Mouse (Mus musculus): ENCODE data around the gene Man1a.

The Man1a gene

DNA sequence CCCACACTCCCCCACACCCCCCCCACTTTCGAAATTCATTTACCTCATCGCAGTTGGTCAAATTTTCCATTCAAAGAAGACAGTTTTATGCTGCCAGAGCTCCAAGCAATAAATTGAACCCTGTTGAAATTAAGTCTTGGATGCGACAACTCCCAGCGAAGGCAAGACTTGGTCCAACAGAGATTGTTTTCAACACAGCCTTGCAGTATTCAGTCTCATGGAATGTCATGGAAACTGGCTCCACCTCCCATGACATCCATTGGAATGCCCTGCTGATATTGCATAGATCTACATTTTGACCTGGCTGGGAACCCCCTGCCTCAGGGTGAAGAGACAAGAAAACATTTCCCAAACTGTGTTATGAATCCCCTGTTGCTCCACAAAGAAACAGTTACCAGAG, at the start of gene Man1a:
Man1a (minus strand) TSS at position 190 of the 400 bp plus-strand sequence.
- no peak for DNase-seq (ENCODE audit: low spot score in 2 of 2)

DNA sequence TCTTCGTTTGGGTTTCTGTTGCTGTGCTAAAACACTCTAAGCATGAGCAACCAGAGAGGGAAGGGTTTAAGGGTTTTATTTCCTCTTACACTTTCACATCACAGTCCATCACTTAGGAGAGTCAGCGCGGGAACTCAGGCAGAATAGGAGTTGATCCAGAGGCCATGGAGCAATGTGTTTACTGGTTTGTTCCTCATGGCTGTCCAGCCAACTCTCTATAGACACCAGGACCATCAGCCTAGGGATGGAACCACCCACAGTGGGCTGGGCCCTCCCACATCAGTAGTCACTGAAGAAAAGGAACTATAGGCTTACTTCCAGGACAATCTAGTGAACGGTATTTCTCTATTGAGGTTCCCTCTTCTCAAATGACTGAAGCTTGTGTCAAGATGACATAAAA, 45.4 kb upstream of the Man1a start:
- DNase-seq (ENCODE audit: low spot score in 2 of 2) = no peak

DNA sequence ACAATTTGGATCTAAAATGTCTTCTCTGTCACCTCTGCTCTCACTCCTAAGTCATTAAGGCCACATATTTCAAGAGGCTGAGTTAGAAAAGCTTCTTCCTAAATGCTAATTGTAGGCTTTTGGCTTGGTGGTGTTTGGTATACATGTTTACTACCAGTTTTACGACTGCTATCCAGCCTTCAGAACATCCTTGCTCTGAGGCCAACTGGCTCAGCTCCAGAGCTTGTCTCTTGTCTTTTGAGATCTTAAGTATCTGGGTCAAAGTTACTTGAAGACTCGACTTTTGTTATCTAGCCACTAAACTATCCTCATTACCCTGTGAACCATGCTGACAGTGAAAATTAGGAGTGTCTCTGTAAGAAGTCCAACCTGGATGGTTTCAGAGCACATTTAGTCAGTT, 44.0 kb upstream of the Man1a start:
- no peak for DNase-seq (ENCODE audit: low spot score in 2 of 2)

DNA sequence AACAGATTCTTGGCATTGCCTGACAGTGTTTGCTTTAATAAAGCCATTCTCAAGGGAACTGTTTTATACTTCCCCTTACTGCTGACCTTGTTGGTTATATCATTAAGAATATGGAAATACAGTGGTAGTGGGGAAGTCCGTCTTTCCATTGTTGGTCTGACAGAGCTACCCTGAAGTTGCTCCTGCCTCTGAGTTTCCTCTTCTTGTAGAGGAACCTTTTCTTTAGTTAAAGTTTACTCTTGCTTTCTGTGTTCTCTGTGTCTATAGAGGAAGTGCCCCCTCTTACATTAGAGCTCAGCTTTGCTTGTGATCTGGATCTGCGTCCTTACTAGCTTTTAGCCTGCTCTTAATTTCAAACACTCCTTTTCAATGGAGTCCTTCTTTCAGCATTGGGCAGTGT, 42.9 kb upstream of the Man1a start:
- no peak for DNase-seq (ENCODE audit: low spot score in 2 of 2)

DNA sequence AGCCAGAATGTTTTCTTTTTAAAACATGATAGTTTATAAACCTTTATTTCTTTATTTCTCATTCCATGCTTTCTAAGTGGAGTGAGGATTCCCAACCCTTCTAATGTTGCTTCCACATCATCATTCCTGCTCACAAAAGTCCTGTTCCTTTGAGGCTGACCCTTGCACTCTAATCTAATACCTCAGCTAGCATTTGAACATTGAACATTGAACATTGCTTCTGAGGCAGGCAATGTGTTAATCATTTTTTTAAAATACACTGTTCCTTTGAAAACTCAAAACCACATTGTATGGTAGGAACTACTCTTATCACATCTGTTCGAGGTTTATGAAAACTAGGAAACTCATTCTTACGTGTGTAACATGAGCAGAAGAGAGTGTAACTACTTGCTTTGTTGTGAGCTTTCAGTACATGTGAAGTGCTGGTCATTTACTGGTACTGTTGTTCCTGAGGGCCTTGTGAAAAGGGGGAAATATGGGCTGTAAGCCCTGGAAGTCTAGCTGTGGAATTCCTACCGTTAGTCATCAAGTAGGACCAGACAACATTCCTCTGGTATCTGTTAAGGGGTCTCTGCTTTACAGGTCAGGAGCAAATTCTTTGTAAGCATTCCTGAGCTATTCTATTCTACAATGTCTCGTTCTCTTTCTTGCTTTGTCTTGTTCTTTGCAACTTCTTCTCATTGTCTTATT, 42.0 kb upstream of the Man1a start:
- no peak for DNase-seq (ENCODE audit: low spot score in 2 of 2)

DNA sequence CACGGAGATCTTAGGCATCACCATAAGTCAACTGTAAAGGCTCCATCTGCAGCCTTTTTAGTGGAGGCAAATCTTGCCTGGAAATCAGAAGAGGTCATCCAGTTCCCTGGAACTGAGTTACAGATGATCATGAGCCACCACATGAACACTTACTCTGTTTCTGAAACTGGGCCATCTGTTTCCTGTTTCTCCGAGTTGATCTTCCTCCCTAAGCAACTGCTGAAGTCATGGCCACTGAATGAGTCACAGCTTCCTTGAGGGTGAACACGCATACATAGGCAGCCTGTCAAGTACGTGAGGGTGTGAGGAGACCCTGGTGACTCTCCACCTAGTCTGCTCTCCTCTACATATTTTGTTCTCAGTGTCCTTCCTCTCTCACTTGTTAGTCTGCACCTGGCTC, 41.4 kb upstream of the Man1a start:
- peak; percentile 35 to 47 for DNase-seq (ENCODE audit: low spot score in 2 of 2)

DNA sequence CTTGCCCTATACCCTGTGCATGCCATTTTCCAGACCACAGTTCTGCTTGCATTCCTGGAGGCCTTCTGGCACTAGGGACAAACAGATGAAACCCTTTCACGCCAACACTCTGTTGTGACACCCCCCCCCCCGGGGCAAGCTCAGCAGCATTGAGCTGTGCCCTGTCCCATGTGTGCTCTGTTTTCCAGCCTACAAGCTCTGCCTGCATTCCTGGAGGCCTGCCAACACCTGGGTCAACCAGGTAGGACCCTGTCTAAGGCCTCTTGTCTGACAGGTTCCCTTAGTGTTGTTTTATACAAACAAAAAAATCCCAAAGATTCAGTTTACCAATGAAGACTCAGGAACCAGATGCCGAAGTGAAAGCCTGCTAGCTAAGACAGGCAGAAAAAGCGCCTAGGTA, 27.3 kb upstream of the Man1a start:
- DNase-seq (ENCODE audit: low spot score in 2 of 2) = no peak

DNA sequence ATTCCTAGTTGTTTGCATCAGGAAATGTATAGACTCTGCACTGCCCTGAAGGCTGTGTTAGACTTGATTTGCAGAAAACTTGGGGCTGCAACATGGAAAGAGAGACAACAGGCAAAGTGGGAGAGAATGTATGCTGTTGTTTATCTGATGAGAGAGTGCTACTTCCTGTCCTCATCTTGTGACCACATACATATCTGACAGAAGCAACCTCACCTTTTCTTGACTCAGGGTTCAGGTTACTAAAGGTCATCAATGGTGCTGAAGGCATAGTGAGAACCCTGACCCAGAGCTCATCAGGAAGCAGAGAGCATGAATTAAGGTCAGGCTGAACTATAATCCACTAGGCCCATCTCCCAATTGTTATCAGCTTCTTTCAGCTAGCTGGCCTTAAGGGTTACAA, 15.7 kb upstream of the Man1a start:
- no peak for DNase-seq (ENCODE audit: low spot score in 2 of 2)

DNA sequence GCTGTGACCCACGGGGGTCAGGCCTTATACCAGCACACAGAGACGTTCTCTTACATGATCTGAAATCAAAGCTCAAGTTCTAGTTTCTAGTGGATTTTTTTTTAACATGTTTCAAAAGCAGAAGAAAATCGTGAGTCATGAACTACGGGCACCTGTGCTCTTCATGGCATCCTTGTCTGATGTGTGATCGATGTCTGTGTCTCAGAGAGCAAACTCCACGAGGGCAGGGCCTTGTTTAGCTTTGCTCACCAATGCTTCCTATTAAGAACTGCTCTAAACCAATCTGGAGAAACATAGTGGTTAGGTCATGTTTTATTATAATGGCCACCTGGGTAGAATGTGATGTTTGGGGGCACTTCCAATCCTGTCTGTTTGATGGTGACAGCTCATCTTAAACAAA, 13.5 kb upstream of the Man1a start:
- DNase-seq (ENCODE audit: low spot score in 2 of 2) = no peak

DNA sequence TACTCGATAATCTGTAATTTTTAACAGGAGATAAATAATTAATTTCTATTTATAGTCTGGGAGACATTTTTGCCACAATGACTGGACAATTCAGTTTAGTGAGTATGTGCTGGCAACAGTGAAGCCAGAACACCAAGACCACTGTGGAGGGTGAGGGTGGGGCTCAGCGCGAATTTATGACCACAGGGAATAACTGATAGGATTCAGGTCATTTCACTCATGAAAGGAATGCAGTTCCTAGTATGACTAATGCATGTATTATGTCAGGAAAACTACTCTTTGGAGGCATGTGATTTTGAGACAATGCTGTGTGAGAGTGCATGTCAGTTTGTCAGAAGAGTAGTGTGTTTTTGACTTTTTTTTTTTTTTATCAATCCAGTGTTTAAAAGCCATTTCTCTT, 10.9 kb upstream of the Man1a start:
- DNase-seq (ENCODE audit: low spot score in 2 of 2) = no peak

DNA sequence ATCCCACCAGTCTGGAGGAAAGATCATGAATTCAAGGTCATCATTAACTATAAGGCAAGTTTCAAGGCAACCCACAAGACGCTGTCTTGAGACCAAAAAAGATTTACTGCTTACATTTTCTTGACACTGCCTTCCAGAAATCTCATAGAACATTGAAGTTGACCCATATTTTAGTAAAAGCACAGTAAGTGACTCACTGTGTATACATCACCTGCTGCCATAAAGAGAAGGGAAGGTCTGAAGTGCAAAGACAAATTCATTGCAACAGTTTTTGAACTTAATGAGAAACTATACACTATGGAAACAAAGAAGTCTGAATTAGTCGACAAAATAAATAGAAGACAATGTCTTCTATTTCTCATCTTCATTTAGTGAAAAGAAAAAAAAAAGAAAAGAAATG, 8.7 kb upstream of the Man1a start:
- DNase-seq (ENCODE audit: low spot score in 2 of 2) = no peak

DNA sequence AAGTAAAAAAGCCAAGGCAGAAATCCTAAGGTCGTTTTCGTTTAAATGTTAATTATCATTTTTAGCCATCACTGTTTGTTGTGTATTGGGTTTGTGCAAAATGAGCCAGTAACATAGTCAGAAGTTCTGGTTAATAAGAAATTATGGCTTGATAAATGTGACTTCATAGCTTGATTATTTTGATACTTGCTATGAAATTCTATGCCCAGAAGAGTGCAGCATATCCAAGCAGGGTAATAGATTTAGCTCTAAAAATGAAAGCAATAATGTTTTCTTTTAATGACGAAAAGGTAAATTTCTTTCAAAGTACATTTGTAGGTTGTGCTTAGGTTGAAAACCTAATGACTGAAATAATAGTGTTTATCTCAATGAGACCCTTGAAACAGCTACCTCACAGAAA, 596 bp upstream of the Man1a start:
- no peak for DNase-seq (ENCODE audit: low spot score in 2 of 2)

DNA sequence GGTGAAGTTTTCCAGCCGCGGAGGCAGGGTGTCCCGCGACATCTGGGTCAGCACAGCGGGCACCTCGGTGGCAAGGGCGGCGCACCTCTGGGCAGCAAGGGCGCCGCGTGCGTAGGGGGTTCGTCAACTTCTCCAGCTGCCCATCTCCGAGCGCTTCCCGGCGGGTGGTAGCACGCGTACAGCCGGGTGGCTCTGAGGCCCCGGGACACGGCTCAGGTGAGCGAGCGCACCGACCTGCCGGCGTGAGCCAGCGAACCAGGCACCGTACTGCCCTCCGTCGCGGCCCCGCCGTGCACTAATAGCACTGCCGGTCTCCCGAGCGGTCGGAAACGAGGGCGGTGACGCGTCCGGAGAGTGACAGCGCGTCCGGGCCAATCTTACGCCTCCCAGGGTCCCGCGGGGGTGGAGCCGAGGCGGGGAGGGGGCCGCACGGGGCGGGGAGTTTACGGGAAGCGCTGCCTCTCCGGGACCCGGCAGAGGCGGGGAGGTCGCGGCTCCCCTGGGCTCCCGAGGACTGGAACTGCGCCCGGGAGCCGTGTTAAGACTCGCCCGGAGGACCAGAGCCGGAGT, 883 bp downstream of the Man1a start:
- peak; percentile 90 to 94 for DNase-seq (ENCODE audit: low spot score in 2 of 2)

DNA sequence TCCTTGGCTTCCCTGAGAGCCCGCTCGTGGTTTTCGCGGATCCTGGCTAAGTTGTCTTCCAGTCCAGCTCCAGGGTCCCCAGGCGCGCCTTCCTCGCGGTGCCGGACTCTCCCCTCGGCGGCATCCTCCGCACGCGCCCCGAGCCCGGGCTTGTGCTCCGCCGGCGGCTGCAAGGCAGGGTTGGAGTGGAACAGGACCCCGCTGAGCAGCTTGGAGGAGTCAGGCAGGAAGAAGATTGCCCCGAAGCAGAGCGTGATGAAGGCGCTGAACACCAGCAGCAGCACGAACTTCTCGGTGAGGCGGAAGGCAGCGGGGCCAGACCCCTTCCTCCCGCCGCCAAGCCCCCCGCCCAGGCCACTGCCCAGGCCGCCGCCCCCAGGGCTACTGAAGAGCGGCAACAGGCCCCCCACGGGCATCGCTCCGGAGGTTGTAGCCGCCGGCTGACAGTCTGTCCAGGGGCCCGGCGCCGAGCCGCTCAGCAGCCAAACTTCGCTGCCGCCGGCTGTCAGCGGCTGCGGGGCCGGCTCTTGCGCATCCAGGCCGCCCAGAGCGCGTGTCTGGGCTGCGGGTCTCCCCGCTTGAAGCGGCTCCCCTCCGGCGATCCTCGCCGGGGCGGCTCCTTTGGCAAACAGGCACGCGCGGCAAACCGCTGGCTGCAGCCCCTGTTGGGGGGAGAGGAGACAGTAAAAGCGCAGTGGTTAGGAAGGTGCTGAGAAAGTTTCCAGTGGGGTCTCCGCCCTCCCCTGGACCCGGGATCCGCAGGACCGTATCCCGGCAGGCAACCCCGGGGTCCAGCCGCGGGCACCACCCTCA, 1.6 kb downstream of the Man1a start:
- peak; percentile 44 to 48 for DNase-seq (ENCODE audit: low spot score in 2 of 2)

DNA sequence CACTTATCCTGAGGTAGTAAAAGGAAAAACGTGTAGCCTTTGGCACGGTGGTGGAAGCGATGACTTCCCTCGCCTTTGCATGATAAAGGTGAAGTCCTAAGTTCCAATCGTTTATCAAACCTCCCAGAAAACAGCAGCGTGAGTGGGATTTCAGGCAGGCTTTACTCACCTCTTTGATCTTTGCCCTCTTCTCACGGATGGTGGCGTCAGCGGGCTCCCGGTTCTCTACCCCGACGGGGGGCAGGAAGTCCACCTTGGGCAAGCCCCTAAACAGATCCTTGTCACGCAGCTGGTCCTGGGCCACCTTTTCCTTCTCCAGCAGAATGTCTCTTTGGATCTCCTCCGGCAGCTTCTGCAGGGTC, 2.2 kb downstream of the Man1a start:
- no peak for DNase-seq (ENCODE audit: low spot score in 2 of 2)

DNA sequence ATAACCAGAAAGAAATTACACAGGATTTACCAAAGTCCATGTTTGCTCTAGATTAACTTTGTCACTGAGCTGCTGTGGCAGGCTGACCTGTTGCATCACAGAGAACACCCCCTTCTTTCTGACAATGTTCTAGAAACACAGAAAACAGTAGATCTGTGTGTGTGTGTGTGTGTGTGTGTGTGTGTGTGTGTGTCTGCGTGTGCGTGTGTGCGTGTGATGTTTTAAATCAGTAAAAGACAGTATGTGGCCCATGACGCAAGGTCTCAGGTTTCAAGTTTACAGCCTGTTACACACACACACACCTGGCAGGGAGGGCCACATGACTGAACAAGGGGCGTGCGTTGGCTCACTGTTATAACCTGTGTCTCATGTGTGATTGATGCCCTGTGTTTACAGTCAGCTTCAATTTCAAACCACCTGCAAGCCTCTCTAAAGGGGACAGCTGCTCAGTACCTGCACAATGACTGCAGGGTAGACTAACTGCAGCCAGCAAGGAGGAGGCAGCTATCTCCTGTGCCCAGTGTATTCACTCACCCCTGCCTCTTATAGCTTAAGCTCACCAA, 2.7 kb downstream of the Man1a start:
- DNase-seq (ENCODE audit: low spot score in 2 of 2) = no peak

DNA sequence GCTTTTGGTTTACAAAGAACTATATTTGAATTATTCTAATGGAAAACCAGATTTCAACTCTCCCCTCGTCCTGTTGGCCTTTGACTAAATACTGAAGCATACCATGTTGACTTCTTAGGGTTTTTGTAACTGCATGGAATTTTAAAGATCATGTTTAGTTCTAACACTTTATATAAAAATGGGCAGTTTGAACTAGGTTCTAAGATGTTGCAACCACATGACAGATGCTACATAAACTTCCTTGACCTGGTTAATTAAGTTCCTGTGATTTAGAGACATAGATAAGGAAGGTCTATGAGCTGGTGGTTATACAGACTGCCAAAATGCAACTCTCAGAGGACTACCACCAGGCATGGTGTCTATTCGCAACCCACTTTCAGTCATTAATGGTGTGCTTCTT, 4.1 kb downstream of the Man1a start:
- no peak for DNase-seq (ENCODE audit: low spot score in 2 of 2)

DNA sequence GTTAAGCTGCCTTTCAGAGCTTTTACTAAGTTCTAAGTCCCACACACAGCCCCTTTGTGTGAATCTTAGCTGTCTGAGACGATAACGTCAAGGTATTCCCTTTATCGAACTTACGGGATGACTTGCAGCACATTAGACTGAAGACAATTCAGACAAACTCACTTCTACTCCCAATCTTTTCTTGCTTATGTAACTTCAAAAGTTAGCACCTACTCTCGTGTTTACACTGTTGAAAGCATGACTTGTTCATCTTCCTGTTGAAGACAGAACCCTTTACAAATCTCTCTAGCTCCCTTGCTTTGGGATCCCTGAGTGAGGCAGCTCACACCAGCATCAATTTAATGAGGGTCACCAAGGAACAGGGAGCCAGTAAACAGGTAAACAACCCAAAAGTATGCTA, 5.9 kb downstream of the Man1a start:
- DNase-seq (ENCODE audit: low spot score in 2 of 2) = no peak

DNA sequence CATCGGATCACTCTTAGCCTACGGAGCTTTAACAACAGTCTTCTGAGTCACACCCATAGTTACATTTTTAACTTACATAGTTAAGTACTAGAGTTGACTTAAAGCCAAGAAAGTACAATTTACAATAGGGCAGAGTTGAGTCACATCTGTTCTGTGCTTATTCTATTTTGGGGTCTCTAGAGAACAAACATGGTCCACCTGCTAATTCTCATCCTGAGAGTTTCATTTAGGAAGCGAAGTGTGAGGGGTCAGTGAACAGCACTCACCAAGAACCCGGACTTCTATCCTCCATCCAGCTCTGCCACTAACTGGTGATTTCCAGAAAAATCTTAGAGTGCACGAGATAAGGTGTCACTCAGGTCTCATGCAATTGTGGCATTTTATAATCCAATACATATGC, 7.0 kb downstream of the Man1a start:
- DNase-seq (ENCODE audit: low spot score in 2 of 2) = no peak

DNA sequence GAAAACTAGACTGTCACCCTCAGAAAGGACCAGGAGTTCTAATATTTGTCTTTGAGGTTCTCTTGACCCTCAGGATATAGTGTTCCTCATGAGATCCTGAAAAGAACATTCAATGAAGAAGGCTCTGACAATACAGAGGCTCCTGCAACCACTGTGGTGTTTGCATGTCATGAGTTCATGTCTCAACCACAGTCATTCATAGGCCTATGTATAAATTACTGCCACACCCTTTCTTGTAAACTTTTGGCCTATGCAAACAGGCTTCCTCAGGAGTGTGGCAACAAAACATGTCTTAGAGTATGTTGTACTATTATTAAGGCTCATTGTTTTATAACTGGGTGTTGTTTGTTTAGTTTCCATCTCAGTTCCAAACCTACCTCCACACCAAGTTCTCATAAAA, 9.7 kb downstream of the Man1a start:
- no peak for DNase-seq (ENCODE audit: low spot score in 2 of 2)

DNA sequence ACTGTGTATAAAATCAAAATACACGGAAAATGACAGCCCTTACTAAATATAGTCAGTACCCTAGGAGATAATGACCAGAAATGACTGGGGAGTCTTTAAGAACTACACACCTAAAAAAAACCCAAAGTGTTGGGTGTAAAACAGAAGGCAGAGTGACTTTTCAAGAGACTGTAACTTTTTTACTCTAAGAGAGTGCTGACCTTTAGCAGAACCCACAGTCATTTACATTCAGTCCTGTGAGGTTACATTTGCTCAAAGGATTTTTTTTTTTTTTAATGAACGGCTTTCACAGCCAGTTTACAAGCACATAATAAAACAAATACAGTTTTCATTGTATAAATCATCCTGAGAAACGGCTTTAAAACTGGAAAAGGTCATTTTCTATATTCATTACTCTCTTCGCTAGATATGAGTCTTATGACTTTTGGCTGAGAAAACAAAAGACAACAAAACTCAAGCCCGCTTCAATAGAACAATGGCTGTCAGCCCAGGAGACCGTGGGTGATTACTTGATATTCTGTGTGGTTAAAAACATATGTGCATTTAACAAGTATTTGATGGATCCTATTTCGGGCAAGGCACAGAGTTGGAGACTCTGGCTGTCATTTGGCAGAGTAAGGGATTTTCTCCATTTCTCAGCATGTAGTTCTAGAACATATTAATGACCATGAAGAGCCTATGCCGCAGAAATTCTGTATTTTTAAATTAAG, 12.7 kb downstream of the Man1a start:
- DNase-seq (ENCODE audit: low spot score in 2 of 2) = no peak

DNA sequence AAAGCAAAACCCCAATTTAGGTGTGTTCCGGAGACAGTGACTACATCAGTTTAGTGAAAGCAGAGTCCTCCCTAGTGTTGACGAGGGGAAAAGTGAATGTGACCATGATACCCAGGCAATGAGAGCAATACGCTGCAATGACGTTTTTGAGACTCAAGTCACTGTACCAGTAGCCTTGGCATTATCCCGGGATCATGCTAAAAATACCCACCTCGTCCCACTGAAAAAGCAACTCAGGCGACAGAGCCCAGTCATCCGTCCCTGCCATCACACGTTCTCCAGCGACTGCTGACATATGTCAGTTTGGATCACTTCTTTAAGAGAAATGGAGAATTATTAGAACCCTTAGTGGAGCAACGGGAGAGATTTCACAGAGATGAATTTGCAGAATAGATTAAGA, 13.6 kb downstream of the Man1a start:
- no peak for DNase-seq (ENCODE audit: low spot score in 2 of 2)
